Mouse (Mus musculus): Measurements from ENCODE around the gene Prpf38a.

Gene Prpf38a

DNA sequence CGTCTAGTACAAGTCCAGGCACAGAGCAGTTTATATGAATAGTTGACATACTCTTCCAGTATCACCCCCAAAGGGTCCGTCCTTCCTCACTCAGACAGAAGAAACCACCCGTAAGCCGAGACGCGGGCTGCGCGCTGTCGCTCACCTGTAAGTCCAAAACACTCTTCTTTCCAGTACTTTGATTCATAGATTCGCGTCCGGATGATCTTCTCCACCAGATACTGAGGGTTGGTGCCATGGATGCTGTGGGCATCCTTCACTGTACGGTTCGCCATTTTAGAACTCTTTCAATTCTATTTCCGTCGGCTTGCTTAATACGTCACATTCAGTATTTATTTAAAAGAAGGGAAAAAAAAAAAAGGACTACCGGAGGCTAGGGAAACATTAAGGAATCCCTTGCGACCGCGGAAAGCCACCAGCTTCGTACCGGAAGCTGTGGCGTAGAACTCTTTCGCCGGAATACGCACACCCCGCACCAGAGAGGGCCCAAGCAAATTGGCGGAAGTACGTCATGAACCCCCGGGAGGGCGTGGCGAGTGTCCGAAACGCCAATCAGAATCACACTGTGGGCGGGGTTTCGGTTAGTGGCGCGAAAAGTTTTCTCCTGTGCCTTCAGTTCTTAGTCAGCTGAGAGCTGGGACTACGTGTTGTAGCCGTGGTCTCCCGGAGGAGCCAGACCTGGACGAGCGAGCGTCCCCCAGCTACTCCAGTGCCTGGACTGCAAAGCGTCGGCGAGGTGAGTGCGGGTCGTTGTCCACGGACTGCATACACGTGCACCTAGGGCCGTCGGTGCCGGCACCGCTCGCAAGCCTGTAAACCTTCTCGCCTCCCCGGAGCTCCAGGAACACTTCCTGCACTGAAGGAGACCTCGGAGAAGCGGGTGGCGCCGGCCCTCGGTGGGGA is at the start of gene Prpf38a, which contains the start of gene Orc1:
Gene Prpf38a, minus strand, starts transcription at position 497 of the 903 bp plus-strand sequence.
Gene Orc1, plus strand, starts transcription at position 584 of the 903 bp plus-strand sequence.
- peak; percentile 96 for DNase-seq (ENCODE audit: extremely low spot score, low read depth, low spot score)

- no peak for DNase-seq (ENCODE audit: extremely low spot score, low read depth, low spot score)
These were observed 47.9 kb upstream of the Prpf38a start for GRCm38 (mm10) chr4:108627066-108627465.

GRCm38 (mm10) chr4:108621504-108621903 is 42.4 kb upstream of the Prpf38a start:
- no peak for DNase-seq (ENCODE audit: extremely low spot score, low read depth, low spot score)

- DNase-seq (ENCODE audit: extremely low spot score, low read depth, low spot score): no peak
These were observed 41.4 kb upstream of the Prpf38a start for GRCm38 (mm10) chr4:108620536-108620935.

- no peak for DNase-seq (ENCODE audit: extremely low spot score, low read depth, low spot score)
These were observed 40.6 kb upstream of the Prpf38a start, which contains the start of gene Cc2d1b for GRCm38 (mm10) chr4:108619587-108620341. Cc2d1b (plus strand) TSS chr4:108619940.

DNA sequence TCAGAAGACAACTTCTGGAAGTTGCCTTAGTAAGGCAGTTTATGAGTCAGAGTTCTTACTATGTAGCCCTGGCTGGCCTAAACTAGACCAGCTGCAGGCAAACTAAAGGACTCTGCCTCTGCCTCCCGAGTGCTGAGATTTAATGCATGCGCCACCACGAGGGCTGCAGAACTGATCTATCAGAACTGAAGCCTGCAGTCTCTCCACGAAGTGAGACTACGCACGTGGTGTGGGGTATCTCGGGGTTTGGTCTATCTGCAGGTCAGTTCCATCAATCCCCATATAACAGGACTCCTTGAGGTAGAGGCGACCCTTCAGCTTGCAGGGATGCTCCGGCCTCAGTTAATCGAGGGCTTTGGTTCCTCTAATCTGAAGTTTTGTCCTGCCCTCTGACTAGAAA is 40.0 kb upstream of the Prpf38a start:
- DNase-seq (ENCODE audit: extremely low spot score, low read depth, low spot score): no peak

DNA sequence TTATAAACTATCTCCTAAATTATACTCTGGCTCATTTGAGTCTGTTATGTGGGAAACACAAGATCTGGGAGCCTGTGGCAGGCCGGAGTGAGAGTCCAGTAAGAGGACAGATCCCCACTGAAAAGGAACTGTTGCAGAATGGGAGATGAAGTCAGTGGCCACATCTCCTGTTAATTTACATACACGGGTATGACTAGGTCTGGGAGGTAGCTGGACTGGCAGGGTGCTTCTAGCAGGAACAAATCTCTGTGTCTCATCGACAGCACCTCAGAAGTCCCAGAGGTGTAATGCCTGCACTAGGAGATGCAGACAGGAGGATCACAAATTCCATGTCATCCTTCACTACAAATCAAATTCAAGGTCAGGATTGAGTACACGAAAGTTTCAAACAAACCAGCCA is 39.5 kb upstream of the Prpf38a start:
- DNase-seq (ENCODE audit: extremely low spot score, low read depth, low spot score): no peak

DNA sequence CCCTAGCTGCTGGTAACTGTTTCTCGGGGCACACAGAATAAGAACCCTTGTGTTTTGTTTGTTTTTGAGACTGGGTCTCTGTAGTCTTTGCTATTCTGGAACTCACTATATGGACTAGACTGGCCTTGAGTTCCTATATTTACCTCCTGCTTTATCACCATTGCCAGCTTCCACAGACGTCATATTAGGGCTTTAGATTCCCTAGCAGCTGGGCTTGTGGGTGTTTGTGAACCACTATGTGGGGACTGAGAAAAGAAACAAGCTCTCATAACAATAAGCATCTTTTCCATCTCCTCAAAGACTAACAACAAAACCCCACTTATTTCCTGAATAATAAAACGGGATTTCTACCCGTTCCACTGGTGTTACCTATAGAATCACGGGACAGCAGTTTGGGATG is 31.8 kb upstream of the Prpf38a start:
- DNase-seq (ENCODE audit: extremely low spot score, low read depth, low spot score): no peak

- DNase-seq (ENCODE audit: extremely low spot score, low read depth, low spot score): no peak
These were observed 29.5 kb upstream of the Prpf38a start for GRCm38 (mm10) chr4:108608651-108609050.

- DNase-seq (ENCODE audit: extremely low spot score, low read depth, low spot score): no peak
These were observed 22.7 kb upstream of the Prpf38a start for GRCm38 (mm10) chr4:108601870-108602269.

- DNase-seq (ENCODE audit: extremely low spot score, low read depth, low spot score): no peak
These were observed 19.2 kb upstream of the Prpf38a start for GRCm38 (mm10) chr4:108598306-108598705.

GRCm38 (mm10) chr4:108595785-108596184 is 16.6 kb upstream of the Prpf38a start:
- no peak for DNase-seq (ENCODE audit: extremely low spot score, low read depth, low spot score)

GRCm38 (mm10) chr4:108593376-108593775 is 14.2 kb upstream of the Prpf38a start:
- no peak for DNase-seq (ENCODE audit: extremely low spot score, low read depth, low spot score)

DNA sequence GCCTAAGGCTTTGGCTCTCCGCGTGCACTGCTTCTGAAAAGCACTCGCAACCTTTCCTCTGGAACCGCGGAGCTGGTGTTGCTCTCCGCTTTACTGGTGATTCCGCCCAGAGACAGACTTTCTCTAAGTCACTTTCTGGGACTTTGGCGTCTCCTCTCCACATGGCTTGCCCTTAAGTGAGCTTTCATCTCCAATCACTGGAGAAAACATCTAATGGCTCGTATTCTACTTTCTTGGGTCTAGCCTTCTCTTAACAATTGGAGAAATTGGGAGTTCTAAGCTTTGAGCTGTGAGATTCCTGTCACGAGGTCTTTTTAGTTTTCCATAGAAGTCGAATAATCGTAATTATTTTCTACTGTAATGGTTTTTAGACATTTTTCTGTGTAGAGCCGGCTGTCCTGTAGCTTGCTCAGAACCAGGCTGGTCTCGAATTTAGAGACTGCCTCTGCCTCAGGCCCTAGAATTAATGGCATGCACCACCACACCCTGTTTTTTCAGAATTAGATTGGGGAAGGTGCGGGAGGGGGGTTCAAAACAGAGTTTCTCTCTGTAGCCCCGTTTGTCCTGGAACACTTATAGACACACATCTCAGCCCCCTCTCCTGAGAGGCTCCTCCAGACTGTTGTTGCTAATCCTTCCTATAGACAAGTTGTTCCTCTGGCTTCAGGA is 741 bp upstream of the Prpf38a start:
- DNase-seq (ENCODE audit: extremely low spot score, low read depth, low spot score): no peak

- no peak for DNase-seq (ENCODE audit: extremely low spot score, low read depth, low spot score)
These were observed 6.5 kb downstream of the Prpf38a start for GRCm38 (mm10) chr4:108572644-108573043.

- no peak for DNase-seq (ENCODE audit: extremely low spot score, low read depth, low spot score)
These were observed 14.1 kb downstream of the Prpf38a start for GRCm38 (mm10) chr4:108565026-108565425.

DNA sequence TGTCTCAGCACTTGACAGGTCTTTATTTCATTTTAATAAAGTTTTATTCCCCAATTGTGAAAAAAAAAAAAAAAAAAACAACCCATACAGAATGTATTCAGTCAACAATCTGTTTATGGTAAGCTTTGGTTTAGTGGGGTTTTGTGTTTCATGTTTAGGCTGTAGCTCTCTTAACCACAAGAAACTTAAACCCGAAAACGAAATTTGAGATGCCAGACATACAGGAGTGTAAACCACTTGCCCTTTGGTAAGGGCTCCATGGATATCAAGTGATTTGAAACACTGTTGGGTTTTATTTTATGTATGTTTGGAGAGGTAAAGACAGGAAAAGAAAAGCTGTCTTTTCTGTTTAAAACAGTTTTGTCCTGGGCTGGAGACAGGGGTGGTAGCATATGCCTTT is 39.4 kb downstream of the Prpf38a start:
- DNase-seq (ENCODE audit: extremely low spot score, low read depth, low spot score): no peak
